Mouse (Mus musculus) left cerebral cortex, postnatal 10 days (tissue): ENCODE data around the gene Ntan1. TPM values are rescaled to one million over a fixed set of nuclear protein-coding genes. Genes with fewer than 3 reads are reported as not detected.

Source experiments
- microRNA-seq: library from miRNA; unstranded; fragments of <30 nt; microRNA quantifications from one replicate; pipeline ENCODE4 v1.2.0, GENCODE M21; 2022
- total RNA-seq, 2 experiments: library from RNA; stranded (reverse); gene quantifications; 2 replicates each; pipeline ENCODE4 v1.2.3; 2021

The Ntan1 gene
- total RNA-seq, 2 experiments from 2014 or later = 97.1 to 104 TPM

Small RNA genes within 50 kb of the gene (microRNA-seq; reads per million reads assigned to microRNA genes)
- gene Gm27734 = not detected

Other genes with a start within 250 kb of the Ntan1 start
- 10 to 100 TPM; 28.6 to 29.5 TPM for gene Parn, start 150.7 kb upstream of the Ntan1 start, total RNA-seq
- gene Bfar, start 147.0 kb upstream of the Ntan1 start, total RNA-seq = 10 to 100 TPM; 36.8 to 39.0 TPM
- 1 to 10 TPM; 3.2 to 5.5 TPM for gene 3110001I22Rik, start 146.9 kb upstream of the Ntan1 start, total RNA-seq
- gene Pla2g10, start 87.9 kb upstream of the Ntan1 start, total RNA-seq = not detected
- gene Rrn3, start 38.1 kb upstream of the Ntan1 start, total RNA-seq = 10 to 100 TPM; 44.8 to 47.0 TPM
- gene Pdxdc1, start 84.3 kb downstream of the Ntan1 start, total RNA-seq = 10 to 100 TPM; 73.0 to 73.4 TPM
- gene Mpv17l, start 84.3 kb downstream of the Ntan1 start, total RNA-seq = 10 to 100 TPM; 71.9 to 75.9 TPM
- 100 to 1,000 TPM; 292 to 312 TPM for gene 2900011O08Rik, start 167.8 kb downstream of the Ntan1 start, total RNA-seq
- 1 to 10 TPM in 1 of 2 experiments, under 1 TPM in 1; 0.75 to 2.5 TPM for gene Ifitm7, start 168.0 kb downstream of the Ntan1 start, total RNA-seq